Mouse (Mus musculus): ENCODE measurements around the gene H2-T22.

The H2-T22 gene

GRCm38 (mm10) chr17:35998545-35999305 is 43.8 kb downstream of the H2-T22 start:
- no peak for DNase-seq (ENCODE audit: low spot score)

GRCm38 (mm10) chr17:35997713-35998510 is 44.6 kb downstream of the H2-T22 start:
- DNase-seq (ENCODE audit: low spot score), result peak; percentile 66

GRCm38 (mm10) chr17:35996949-35997348 is 45.6 kb downstream of the H2-T22 start:
- DNase-seq (ENCODE audit: low spot score), result peak; percentile 99

- DNase-seq (ENCODE audit: low spot score), result peak; percentile 41
These were observed 47.7 kb downstream of the H2-T22 start for GRCm38 (mm10) chr17:35994879-35995240.

- peak; percentile 93 for DNase-seq (ENCODE audit: low spot score)
These were observed 48.2 kb downstream of the H2-T22 start for GRCm38 (mm10) chr17:35994175-35994878.

GRCm38 (mm10) chr17:35993675-35994074 is 48.9 kb downstream of the H2-T22 start:
- peak; percentile 85 for DNase-seq (ENCODE audit: low spot score)

GRCm38 (mm10) chr17:35991781-35992180 is 50.8 kb downstream of the H2-T22 start:
- no peak for DNase-seq (ENCODE audit: low spot score)
